Mouse (Mus musculus) ovary, postnatal 10 days (tissue): ENCODE data around the gene Vipr1.

Experiments
- DNase-seq: peaks from one replicate; pipeline ENCODE4 v3.0.0; 2022; ENCODE audit warnings: low spot score

The Vipr1 gene

GRCm38 (mm10) chr9:121633306-121633705, 9.2 kb upstream of the Vipr1 start:
- no peak for DNase-seq

GRCm38 (mm10) chr9:121635835-121636576, 6.5 kb upstream of the Vipr1 start:
- no peak for DNase-seq

GRCm38 (mm10) chr9:121639790-121640189, 2.7 kb upstream of the Vipr1 start:
- no peak for DNase-seq

- no peak for DNase-seq
Measured at GRCm38 (mm10) chr9:121641235-121641915, 1.1 kb upstream of the Vipr1 start.

- DNase-seq, result peak; percentile 52
Measured at GRCm38 (mm10) chr9:121642001-121642400, 515 bp upstream of the Vipr1 start, which contains the start of gene Lyzl4. Gene Lyzl4, minus strand, starts transcription at chr9:121642096.

GRCm38 (mm10) chr9:121644855-121645254, 2.3 kb downstream of the Vipr1 start:
- no peak for DNase-seq

GRCm38 (mm10) chr9:121647026-121647425, 4.5 kb downstream of the Vipr1 start:
- no peak for DNase-seq

GRCm38 (mm10) chr9:121653668-121654067, 11.2 kb downstream of the Vipr1 start:
- no peak for DNase-seq

GRCm38 (mm10) chr9:121656322-121656721, 13.8 kb downstream of the Vipr1 start:
- no peak for DNase-seq

GRCm38 (mm10) chr9:121657143-121657542, 14.6 kb downstream of the Vipr1 start:
- no peak for DNase-seq

- no peak for DNase-seq
Measured at GRCm38 (mm10) chr9:121658248-121658647, 15.7 kb downstream of the Vipr1 start.

- no peak for DNase-seq
Measured at GRCm38 (mm10) chr9:121659791-121660190, 17.3 kb downstream of the Vipr1 start.

- no peak for DNase-seq
Measured at GRCm38 (mm10) chr9:121663467-121663866, 21.0 kb downstream of the Vipr1 start.

GRCm38 (mm10) chr9:121664104-121664503, 21.6 kb downstream of the Vipr1 start:
- DNase-seq, result no peak

GRCm38 (mm10) chr9:121666957-121667630, 24.6 kb downstream of the Vipr1 start:
- DNase-seq, result no peak

- DNase-seq, result no peak
Measured at GRCm38 (mm10) chr9:121667822-121668221, 25.3 kb downstream of the Vipr1 start.

GRCm38 (mm10) chr9:121669348-121669791, 26.9 kb downstream of the Vipr1 start:
- peak; percentile 50 for DNase-seq

GRCm38 (mm10) chr9:121671300-121671699, 28.8 kb downstream of the Vipr1 start:
- no peak for DNase-seq

GRCm38 (mm10) chr9:121672311-121672710, 29.8 kb downstream of the Vipr1 start:
- no peak for DNase-seq

- DNase-seq, result no peak
Measured at GRCm38 (mm10) chr9:121673716-121674115, 31.2 kb downstream of the Vipr1 start.

- no peak for DNase-seq
Measured at GRCm38 (mm10) chr9:121675011-121675410, 32.5 kb downstream of the Vipr1 start.

- DNase-seq, result no peak
Measured at GRCm38 (mm10) chr9:121675556-121675955, 33.0 kb downstream of the Vipr1 start.

- DNase-seq, result no peak
Measured at GRCm38 (mm10) chr9:121677069-121677468, 34.6 kb downstream of the Vipr1 start.
